Comparison of ENCODE assay signal across 8 mouse cellular contexts in genomic region chr17:74296076-74296823, GRCm38 (mm10). TPM values are rescaled to one million over a fixed set of nuclear protein-coding genes. Genes with fewer than 3 reads are reported as not detected.
DNase-seq lines count a peak whose midpoint lies in the region; ATAC-seq and TF ChIP-seq lines count a peak whose summit lies in the region.

No protein-coding gene starts in this region.

- H3K9me3 ChIP-seq in forebrain, embryonic 14.5 days (replicated peaks; ENCODE audit: control insufficient read depth, low read length) = no peaks in the 10 kb centered on the region
- H3K9me3 ChIP-seq in intestine, postnatal 0 days (ENCODE audit: control insufficient read depth) = no peaks in the 10 kb centered on the region
- no peaks in the 10 kb centered on the region for H3K9me3 ChIP-seq in lung, embryonic 15.5 days
- no peaks in the 10 kb centered on the region for H3K9me3 ChIP-seq in stomach, embryonic 15.5 days

- peaks cover 11% of the 10 kb centered on the region; the same call in 1 of the 2 replicates for H3K36me3 ChIP-seq in forebrain, embryonic 14.5 days (ENCODE audit: control insufficient read depth, insufficient read depth, low read length)
- H3K36me3 ChIP-seq in intestine, postnatal 0 days (ENCODE audit: control insufficient read depth, insufficient read depth) = peaks cover 15% of the 10 kb centered on the region
- H3K36me3 ChIP-seq in lung, embryonic 15.5 days = peaks cover 13% of the 10 kb centered on the region; the same call in 1 of the 2 replicates
- peaks cover 2% of the 10 kb centered on the region for H3K36me3 ChIP-seq in stomach, embryonic 15.5 days

- peak in 1 of 2 experiments; percentile 17 for DNase-seq in cerebellum, adult 2 months
- no peak for DNase-seq in cerebellum, postnatal 25 days
- DNase-seq in Muller cell, postnatal 12 days (ENCODE audit: inconsistent ontology term) = peak; percentile 61
- DNase-seq in forebrain, embryonic 14.5 days (ENCODE audit: low spot score) = peak; percentile 48
- no peak for DNase-seq in layer of hippocampus, adult 9-10 months (ENCODE audit: low spot score)

- H3K9ac ChIP-seq in forebrain, embryonic 14.5 days (ENCODE audit: low read length) = peak overlapping the region; percentile 96; the same call in 1 of the 2 replicates
- peak overlapping the region; percentile 83 for H3K9ac ChIP-seq in intestine, postnatal 0 days (ENCODE audit: low read depth, low read length)
- peak overlapping the region; percentile 98 for H3K9ac ChIP-seq in lung, embryonic 15.5 days
- H3K9ac ChIP-seq in stomach, embryonic 15.5 days = peak overlapping the region; percentile 95; the same call in 1 of the 2 replicates

- peak overlapping the region; percentile 90 for H3K4me3 ChIP-seq in cerebellum, adult 2 months (replicated peaks; ENCODE audit: insufficient read depth, low read depth, low read length)
- peak overlapping the region; percentile 89 for H3K4me3 ChIP-seq in forebrain, embryonic 14.5 days (ENCODE audit: low read depth, low read length)
- H3K4me3 ChIP-seq in intestine, postnatal 0 days (ENCODE audit: low read depth, low read length) = peak overlapping the region; percentile 91
- peak overlapping the region; percentile 97 for H3K4me3 ChIP-seq in lung, embryonic 15.5 days
- H3K4me3 ChIP-seq in stomach, embryonic 15.5 days (replicated peaks) = peak overlapping the region; percentile 91

- no peaks in the 10 kb centered on the region for H3K27me3 ChIP-seq in cerebellum, adult 2 months (ENCODE audit: control insufficient read depth, insufficient read depth, low read length)
- H3K27me3 ChIP-seq in forebrain, embryonic 14.5 days (replicated peaks; ENCODE audit: control insufficient read depth, insufficient read depth, low read length) = no peaks in the 10 kb centered on the region
- no peaks in the 10 kb centered on the region for H3K27me3 ChIP-seq in intestine, postnatal 0 days (replicated peaks; ENCODE audit: control insufficient read depth, insufficient read depth, low read length)
- H3K27me3 ChIP-seq in lung, embryonic 15.5 days = no peaks in the 10 kb centered on the region
- no peaks in the 10 kb centered on the region for H3K27me3 ChIP-seq in stomach, embryonic 15.5 days (replicated peaks)

- TF ChIP-seq POLR2A in cerebellum, adult 2 months (IDR thresholded peaks at IDR 0.05; ENCODE audit: borderline replicate concordance, insufficient read depth, low read length) = no peak

- TF ChIP-seq CTCF in cerebellum, adult 2 months (IDR thresholded peaks at IDR 0.05; ENCODE audit: borderline replicate concordance, insufficient read depth, low read depth, low read length) = peak; percentile 25; the same call in 1 of the 2 replicates
- TF ChIP-seq CTCF in intestine, postnatal 0 days (IDR thresholded peaks at IDR 0.05; ENCODE audit: low read depth) = peak; percentile 60

- no peaks in the 10 kb centered on the region; the same call in 1 of the 2 replicates for H3K4me1 ChIP-seq in cerebellum, adult 2 months (ENCODE audit: control insufficient read depth, insufficient read depth, low read length)
- peaks cover 10% of the 10 kb centered on the region for H3K4me1 ChIP-seq in forebrain, embryonic 14.5 days (ENCODE audit: control insufficient read depth, insufficient read depth, low read length)
- H3K4me1 ChIP-seq in intestine, postnatal 0 days (replicated peaks; ENCODE audit: control insufficient read depth, insufficient read depth, low read length) = no peaks in the 10 kb centered on the region; the same call in 1 of the 2 replicates
- H3K4me1 ChIP-seq in lung, embryonic 15.5 days = peaks cover 19% of the 10 kb centered on the region
- no peaks in the 10 kb centered on the region; the same call in 1 of the 2 replicates for H3K4me1 ChIP-seq in stomach, embryonic 15.5 days

- 55% methylated on average over 11 of the region's 11 CpGs for WGBS in cerebellum, adult 2 months
- 41% methylated on average over 11 of the region's 11 CpGs for WGBS in forebrain, embryonic 14.5 days
- WGBS in intestine, postnatal 0 days = 39% methylated on average over 11 of the region's 11 CpGs
- 30% methylated on average over 11 of the region's 11 CpGs for whole genome bisulfite sequencing in lung, embryonic 15.5 days
- 39% methylated on average over 11 of the region's 11 CpGs for WGBS in stomach, embryonic 15.5 days

- peak overlapping the region; percentile 78 for H3K4me2 ChIP-seq in forebrain, embryonic 14.5 days (ENCODE audit: low read length)
- H3K4me2 ChIP-seq in intestine, postnatal 0 days (replicated peaks; ENCODE audit: low read depth) = peak overlapping the region; percentile 94
- H3K4me2 ChIP-seq in lung, embryonic 15.5 days = peak overlapping the region; percentile 80
- H3K4me2 ChIP-seq in stomach, embryonic 15.5 days = peak overlapping the region; percentile 78

- ATAC-seq in forebrain, embryonic 14.5 days = no peak
- no peak for ATAC-seq in intestine, postnatal 0 days
- no peak for ATAC-seq in lung, embryonic 15.5 days (ENCODE audit: borderline replicate concordance, extremely low read depth, low FRiP score, low TSS enrichment)
- ATAC-seq in stomach, embryonic 15.5 days (ENCODE audit: insufficient read depth, low FRiP score, low read depth) = no peak

- no peak overlapping the region for H3K27ac ChIP-seq in cerebellum, adult 2 months (ENCODE audit: insufficient read depth, low read length)
- no peak overlapping the region; the same call in 1 of the 2 replicates for H3K27ac ChIP-seq in forebrain, embryonic 14.5 days (ENCODE audit: low read depth, low read length)
- peak overlapping the region; percentile 88 for H3K27ac ChIP-seq in intestine, postnatal 0 days (ENCODE audit: low read depth, low read length)
- peak overlapping the region; percentile 100 for H3K27ac ChIP-seq in lung, embryonic 15.5 days
- peak overlapping the region; percentile 99 for H3K27ac ChIP-seq in stomach, embryonic 15.5 days

RNA-seq across cellular contexts. Expression of gene Memo1, which starts 0.9 kb away (rescaled TPM):
- polyA plus RNA-seq in cerebellum, adult 2 months (2012; rRNA removed) = 32.8 and 33.0 TPM in 2 replicates
- polyA plus RNA-seq in forebrain, embryonic 14.5 days (2014; fragmentation: Nextera tagmentation; extraction: Ambion mirVana) = 78.2 and 85.3 TPM in 2 replicates
- polyA plus RNA-seq in intestine, postnatal 0 days (2015; fragmentation: Nextera tagmentation; extraction: Ambion mirVana) = 40.7 and 42.6 TPM in 2 replicates
- 86.1 and 90.5 TPM in 2 replicates for polyA plus RNA-seq in lung, embryonic 15.5 days (2015; fragmentation: Nextera tagmentation; extraction: Ambion mirVana)
- 83.1 and 84.7 TPM in 2 replicates for polyA plus RNA-seq in stomach, embryonic 15.5 days (2015; fragmentation: Nextera tagmentation; extraction: Ambion mirVana)

RNA-seq across cellular contexts. Expression of gene Dpy30, which starts 27.5 kb away (rescaled TPM):
- polyA plus RNA-seq in cerebellum, adult 2 months (2012; rRNA removed) = 81.3 and 91.6 TPM in 2 replicates
- polyA plus RNA-seq in forebrain, embryonic 14.5 days (2014; fragmentation: Nextera tagmentation; extraction: Ambion mirVana) = 223 and 225 TPM in 2 replicates
- 183 and 185 TPM in 2 replicates for polyA plus RNA-seq in intestine, postnatal 0 days (2015; fragmentation: Nextera tagmentation; extraction: Ambion mirVana)
- 219 and 227 TPM in 2 replicates for polyA plus RNA-seq in lung, embryonic 15.5 days (2015; fragmentation: Nextera tagmentation; extraction: Ambion mirVana)
- polyA plus RNA-seq in stomach, embryonic 15.5 days (2015; fragmentation: Nextera tagmentation; extraction: Ambion mirVana) = 224 and 239 TPM in 2 replicates

RNA-seq across cellular contexts. Expression of gene Spast, which starts 42.5 kb away (rescaled TPM):
- 24.4 and 24.6 TPM in 2 replicates for polyA plus RNA-seq in cerebellum, adult 2 months (2012; rRNA removed)
- polyA plus RNA-seq in forebrain, embryonic 14.5 days (2014; fragmentation: Nextera tagmentation; extraction: Ambion mirVana) = 40.3 and 41.7 TPM in 2 replicates
- polyA plus RNA-seq in intestine, postnatal 0 days (2015; fragmentation: Nextera tagmentation; extraction: Ambion mirVana) = 10.5 and 12.1 TPM in 2 replicates
- polyA plus RNA-seq in lung, embryonic 15.5 days (2015; fragmentation: Nextera tagmentation; extraction: Ambion mirVana) = 15.6 and 16.9 TPM in 2 replicates
- 15.9 and 16.9 TPM in 2 replicates for polyA plus RNA-seq in stomach, embryonic 15.5 days (2015; fragmentation: Nextera tagmentation; extraction: Ambion mirVana)

Comparison
In these comparisons a context has a peak if more than half of its experiments do, and no peak if none do; other contexts are left out.
1. DNase-seq: peak in Muller cell, postnatal 12 days (single experiment) and forebrain, embryonic 14.5 days (single experiment); none in cerebellum, postnatal 25 days (0 of 2) and layer of hippocampus, adult 9-10 months (single experiment).
2. H3K27ac ChIP-seq: peak in intestine, postnatal 0 days (single experiment), lung, embryonic 15.5 days (single experiment) and stomach, embryonic 15.5 days (single experiment); none in cerebellum, adult 2 months (single experiment) and forebrain, embryonic 14.5 days (single experiment).
3. Peak in every context shown above with its lines, with median percentiles within 50 percentile points of each other: H3K4me3 ChIP-seq, H3K4me2 ChIP-seq and H3K9ac ChIP-seq.